Mouse (Mus musculus) heart, embryonic 13.5 days (tissue): ENCODE measurements around the gene Gmpr2. TPM values are rescaled to one million over a fixed set of nuclear protein-coding genes. Genes with fewer than 3 reads are reported as not detected.

ENCODE experiments used
- ATAC-seq: fragments of 200-750 bp; cut with Nextera tagmentation; 2 replicates; pipeline ENCODE4 v1.8.0; 2017; ENCODE audit warnings: moderate TSS enrichment; ENCODE audit not compliant: insufficient number of reproducible peaks, low FRiP score, low TSS enrichment; ENCODE audit errors: extremely low read depth
- H3K27ac ChIP-seq: fragments of 300-500 bp; sonication (generic); replicated peaks from 2 replicates; pipeline ENCODE4 v1.5.1; 2015; ENCODE audit warnings: moderate library complexity, mild to moderate bottlenecking, inconsistent platforms
- H3K27me3 ChIP-seq: fragments of 300-500 bp; sonication (generic); replicated peaks from 2 replicates; pipeline ENCODE4 v1.6.1; 2015; ENCODE audit warnings: mild to moderate bottlenecking, inconsistent platforms
- H3K36me3 ChIP-seq: fragments of 300-500 bp; sonication (generic); 2 replicates; pipeline ENCODE4 v1.6.1; 2015; ENCODE audit warnings: mild to moderate bottlenecking, inconsistent platforms
- H3K4me1 ChIP-seq: fragments of 300-500 bp; sonication (generic); 2 replicates; pipeline ENCODE4 v1.6.1; 2015; ENCODE audit warnings: inconsistent platforms
- H3K4me2 ChIP-seq: fragments of 300-500 bp; sonication (generic); 2 replicates; pipeline ENCODE4 v1.6.1; 2015; ENCODE audit warnings: inconsistent platforms, mild to moderate bottlenecking, moderate library complexity
- H3K4me3 ChIP-seq: fragments of 300-500 bp; sonication (generic); 2 replicates; pipeline ENCODE4 v1.5.1; 2015; ENCODE audit warnings: moderate library complexity, mild to moderate bottlenecking, inconsistent platforms
- H3K9ac ChIP-seq: fragments of 300-500 bp; sonication (generic); 2 replicates; pipeline ENCODE4 v1.6.1; 2015; ENCODE audit warnings: inconsistent platforms, mild to moderate bottlenecking, moderate library complexity
- H3K9me3 ChIP-seq: fragments of 300-500 bp; sonication (generic); 2 replicates; pipeline ENCODE4 v1.6.1; 2016; ENCODE audit warnings: inconsistent platforms
- WGBS: fragments of 180-500 bp; shearing (Covaris S2); methylation state at CpG from one replicate; pipeline ENCODE4 v1.1.7; 2015; ENCODE audit warnings: mixed read lengths; 5-methylcytosine and 5-hydroxymethylcytosine counted together
- polyA plus RNA-seq: library from polyadenylated mRNA; unstranded; fragments of >200 nt; fragmentation: Nextera tagmentation; extraction: Ambion mirVana; gene quantifications from 2 replicates; pipeline ENCODE4 v1.2.1, GENCODE M21; 2015

Gmpr2 gene
- polyA plus RNA-seq, 1 experiment from 2014 or later: 39.3 TPM

DNA sequence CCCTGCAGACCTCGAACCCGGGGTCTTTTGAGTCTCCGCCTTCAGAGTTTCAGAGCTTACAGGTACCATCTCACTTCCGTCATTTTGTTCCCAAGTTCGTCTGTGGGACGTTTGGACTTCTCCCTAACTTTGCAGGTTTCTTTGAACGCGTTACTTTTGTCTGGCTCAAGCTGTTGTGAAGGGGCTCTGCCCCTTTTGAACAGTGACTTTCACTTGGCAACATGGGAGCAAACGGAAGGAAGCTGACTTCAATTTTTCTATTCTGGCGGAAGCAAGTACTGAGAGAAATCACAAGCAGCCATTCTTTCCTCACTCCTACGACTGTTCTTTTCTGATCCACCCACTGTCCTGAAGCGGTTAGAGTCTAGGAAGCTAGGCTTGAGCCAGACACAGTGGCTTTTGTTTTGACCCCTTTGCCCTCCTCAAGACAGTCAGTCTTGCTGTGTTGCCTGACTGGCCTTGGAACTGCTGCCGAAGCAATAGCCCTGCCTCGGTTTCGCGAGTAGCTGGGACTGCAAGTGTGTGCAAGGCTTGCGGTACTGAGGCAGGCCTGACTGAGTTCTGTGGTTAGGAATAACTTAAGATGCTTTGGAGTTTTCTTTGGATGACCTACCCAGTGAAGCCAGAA, 27.4 kb upstream of the Gmpr2 start:
- no peak for ATAC-seq
- Histone ChIP-seq H3K9me3 (no peaks in the 10 kb centered on the region), H3K4me3 (peak overlapping the region; percentile 85), H3K27ac (peak overlapping the region; percentile 96), H3K27me3 (no peaks in the 10 kb centered on the region), H3K4me1 (peaks cover 31% of the 10 kb centered on the region), H3K9ac (peak overlapping the region; percentile 99), H3K4me2 (peak overlapping the region; percentile 94), H3K36me3 (peaks cover 39% of the 10 kb centered on the region)
- WGBS: 27% methylated on average over 17 of the region's 17 CpGs

DNA sequence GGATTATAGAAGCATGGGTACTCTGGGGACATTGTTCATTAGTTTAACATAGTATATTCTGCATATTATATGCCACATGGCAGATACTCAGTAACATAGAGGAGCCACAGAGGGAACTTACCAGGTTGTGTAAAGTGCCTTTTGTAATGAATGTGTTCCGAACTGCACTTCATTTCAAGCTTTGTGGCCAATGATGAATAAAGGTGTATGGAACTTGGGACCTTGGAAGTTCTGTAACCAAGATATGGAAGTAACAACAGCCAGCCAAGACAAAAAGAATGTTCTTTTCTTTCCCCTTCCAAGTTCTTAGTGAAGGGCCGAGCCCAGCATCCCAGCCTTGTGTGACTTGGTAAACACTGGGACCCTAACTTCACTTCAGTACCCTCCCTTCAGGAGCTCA, 21.9 kb upstream of the Gmpr2 start, which contains the start of gene Tssk4:
TSS of gene Tssk4 (plus strand) at position 301 of the 400 bp plus-strand sequence.
- no peaks in the 10 kb centered on the region for H3K9me3 ChIP-seq
- H3K27ac ChIP-seq: no peak within 1 kb of the TSS
- peaks cover 8% of the 10 kb centered on the region for H3K4me1 ChIP-seq
- peaks cover 14% of the 10 kb centered on the region for H3K36me3 ChIP-seq
- H3K9ac ChIP-seq: no peak within 1 kb of the TSS
- no peaks in the 10 kb centered on the region for H3K27me3 ChIP-seq
- no peak within 1 kb of the TSS for H3K4me3 ChIP-seq
- no peak within 1 kb of the TSS for H3K4me2 ChIP-seq
- 87% methylated on average over 2 of the region's 2 CpGs for WGBS
- no peak for ATAC-seq

DNA sequence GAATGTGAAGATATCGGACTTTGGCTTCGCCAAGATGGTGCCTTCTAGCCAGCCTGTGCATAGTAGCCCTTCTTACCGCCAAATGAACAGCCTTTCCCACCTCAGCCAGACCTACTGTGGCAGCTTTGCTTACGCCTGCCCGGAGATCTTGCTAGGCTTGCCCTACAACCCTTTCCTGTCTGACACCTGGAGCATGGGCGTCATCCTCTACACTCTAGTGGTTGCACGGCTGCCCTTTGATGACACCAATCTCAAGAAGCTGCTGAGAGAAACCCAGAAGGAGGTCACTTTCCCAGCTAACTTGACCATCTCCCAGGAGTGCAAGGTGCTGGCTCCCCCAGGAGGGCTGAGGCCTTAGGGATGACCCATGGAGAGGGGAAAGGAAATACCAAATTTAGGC, 20.2 kb upstream of the Gmpr2 start:
- WGBS: 69% methylated on average over 7 of the region's 7 CpGs
- Histone ChIP-seq H3K4me3 (no peak overlapping the region), H3K9ac (no peak overlapping the region), H3K9me3 (no peaks in the 10 kb centered on the region), H3K4me1 (0 out of 2 replicates have a peak, but pooled peaks cover 3% of the 10 kb centered on the region), H3K27me3 (no peaks in the 10 kb centered on the region), H3K4me2 (no peak overlapping the region), H3K36me3 (peaks cover 6% of the 10 kb centered on the region), H3K27ac (no peak overlapping the region)
- no peak for ATAC-seq

DNA sequence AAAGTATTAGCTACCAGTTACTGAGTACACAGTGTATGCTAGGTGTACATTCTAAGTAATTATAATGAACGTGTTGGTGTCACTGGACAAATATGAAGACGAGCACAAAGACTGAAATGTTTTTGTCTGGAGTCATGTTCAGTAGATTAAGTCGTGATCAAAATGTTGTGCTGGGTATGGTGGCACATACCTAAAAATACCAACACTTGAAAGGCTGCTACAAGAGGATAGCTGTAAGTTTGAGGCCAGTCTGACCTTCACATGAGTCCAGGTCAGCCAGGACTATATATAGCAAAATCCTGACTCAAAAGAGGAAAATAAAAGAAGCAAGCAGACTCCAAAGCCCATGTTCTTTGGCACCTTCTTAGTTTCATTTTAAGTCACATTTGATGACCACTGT, 14.8 kb upstream of the Gmpr2 start:
- Histone ChIP-seq H3K27me3 (no peaks in the 10 kb centered on the region), H3K4me2 (peak overlapping the region; percentile 24), H3K4me3 (no peak overlapping the region), H3K36me3 (peaks cover 24% of the 10 kb centered on the region), H3K27ac (peak overlapping the region; percentile 86), H3K4me1 (peaks cover 31% of the 10 kb centered on the region), H3K9ac (no peak overlapping the region; the same call in 1 of the 2 replicates), H3K9me3 (no peaks in the 10 kb centered on the region)
- 39% methylated on average over 3 of the region's 3 CpGs for WGBS
- ATAC-seq: no peak; the same call in 1 of the 2 replicates

DNA sequence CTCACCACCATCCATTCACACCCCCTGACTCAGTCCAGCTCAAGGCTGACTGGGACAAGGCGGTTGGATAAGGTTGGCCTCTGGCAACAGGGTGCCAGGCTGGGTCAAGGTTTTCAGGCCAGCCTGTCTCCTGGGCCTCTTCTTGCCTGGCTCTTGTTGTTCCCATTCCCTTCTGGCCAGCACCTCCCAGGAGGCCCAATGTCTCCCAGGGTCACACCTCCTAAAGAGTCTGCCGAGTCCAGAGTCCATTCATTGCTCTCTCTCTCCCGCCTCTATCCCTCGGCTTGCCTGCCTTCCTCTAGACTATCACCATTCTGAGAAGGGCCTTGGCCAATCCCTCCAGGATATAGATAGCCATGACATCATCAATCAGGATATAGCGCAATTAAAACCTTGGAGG, 13.7 kb upstream of the Gmpr2 start:
- H3K4me3 ChIP-seq: no peak overlapping the region
- H3K27ac ChIP-seq: peak overlapping the region; percentile 86
- ATAC-seq: no peak
- WGBS: 67% methylated on average over 5 of the region's 5 CpGs
- peaks cover 33% of the 10 kb centered on the region for H3K36me3 ChIP-seq
- H3K27me3 ChIP-seq: no peaks in the 10 kb centered on the region
- no peak overlapping the region for H3K9ac ChIP-seq
- H3K9me3 ChIP-seq: no peaks in the 10 kb centered on the region
- H3K4me2 ChIP-seq: no peak overlapping the region
- H3K4me1 ChIP-seq: peaks cover 31% of the 10 kb centered on the region

DNA sequence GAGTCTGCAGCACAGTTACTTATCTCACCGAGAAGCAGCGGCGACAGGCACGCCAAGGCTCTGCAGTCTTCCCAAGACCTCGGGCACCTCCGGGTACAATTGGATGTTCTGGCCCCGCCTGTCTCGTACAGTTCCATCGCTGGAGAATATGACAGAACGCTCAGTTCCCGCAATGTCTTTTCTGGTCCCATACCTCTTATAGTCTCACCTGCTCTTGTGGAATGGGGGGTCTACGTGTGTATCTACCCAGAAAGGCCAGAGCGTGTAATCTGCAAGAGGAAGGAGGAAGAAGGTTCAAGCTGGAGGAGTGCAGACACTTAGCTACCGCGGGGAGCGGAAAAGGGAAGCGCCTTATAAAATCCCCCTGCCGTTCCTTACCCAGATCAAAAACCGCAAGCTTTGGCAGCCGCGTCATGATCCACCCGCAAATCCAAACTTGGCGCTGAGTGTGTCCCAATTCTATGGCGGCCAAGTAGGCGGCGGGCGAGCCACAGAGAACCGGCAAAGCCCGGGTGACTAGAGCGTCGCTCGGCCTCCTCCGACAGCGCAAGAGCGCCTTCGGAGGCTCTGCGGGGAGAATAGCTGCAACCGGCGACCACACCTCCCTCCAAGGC, 11.7 kb upstream of the Gmpr2 start, which contains the start of gene Mdp1:
TSS of gene Mdp1 (minus strand) at position 549 of the 614 bp plus-strand sequence.
- H3K9ac ChIP-seq: peak within 1 kb of the TSS; percentile 90
- H3K4me2 ChIP-seq: peak within 1 kb of the TSS; percentile 78
- WGBS: 0% methylated on average over 39 of the region's 39 CpGs
- peak within 1 kb of the TSS; percentile 86 for H3K27ac ChIP-seq
- peaks cover 45% of the 10 kb centered on the region for H3K36me3 ChIP-seq
- peak within 1 kb of the TSS; percentile 85 for H3K4me3 ChIP-seq
- peak; percentile 54; the same call in 1 of the 2 replicates for ATAC-seq
- H3K4me1 ChIP-seq: peaks cover 31% of the 10 kb centered on the region
- H3K9me3 ChIP-seq: no peaks in the 10 kb centered on the region
- H3K27me3 ChIP-seq: no peaks in the 10 kb centered on the region

DNA sequence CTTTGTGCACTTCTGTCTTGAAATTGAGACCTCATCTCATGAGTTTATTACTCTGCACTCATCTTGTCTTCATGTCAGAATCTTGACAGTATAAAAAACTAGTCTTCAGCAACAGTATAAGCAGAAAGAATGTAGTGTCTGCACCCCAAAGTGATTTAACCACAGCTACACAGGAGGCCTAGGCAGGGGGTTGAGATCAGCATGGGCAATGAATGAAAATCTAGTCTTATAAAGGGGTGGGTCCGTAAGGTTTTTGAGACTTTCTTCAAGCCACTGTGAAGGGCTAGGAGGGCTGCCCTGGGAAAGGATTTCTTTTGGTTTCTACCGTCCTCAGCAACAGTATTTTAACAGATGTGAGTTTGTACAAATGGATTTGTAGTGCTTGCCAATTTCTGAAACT, 11.1 kb upstream of the Gmpr2 start:
- Histone ChIP-seq H3K36me3 (peaks cover 47% of the 10 kb centered on the region), H3K4me2 (peak overlapping the region; percentile 78), H3K9me3 (no peaks in the 10 kb centered on the region), H3K9ac (peak overlapping the region; percentile 90; the same call in 1 of the 2 replicates), H3K4me1 (peaks cover 31% of the 10 kb centered on the region), H3K4me3 (peak overlapping the region; percentile 85), H3K27ac (peak overlapping the region; percentile 86; the same call in 1 of the 2 replicates), H3K27me3 (no peaks in the 10 kb centered on the region)
- no peak for ATAC-seq
- 44% methylated on average over 2 of the region's 2 CpGs for WGBS

DNA sequence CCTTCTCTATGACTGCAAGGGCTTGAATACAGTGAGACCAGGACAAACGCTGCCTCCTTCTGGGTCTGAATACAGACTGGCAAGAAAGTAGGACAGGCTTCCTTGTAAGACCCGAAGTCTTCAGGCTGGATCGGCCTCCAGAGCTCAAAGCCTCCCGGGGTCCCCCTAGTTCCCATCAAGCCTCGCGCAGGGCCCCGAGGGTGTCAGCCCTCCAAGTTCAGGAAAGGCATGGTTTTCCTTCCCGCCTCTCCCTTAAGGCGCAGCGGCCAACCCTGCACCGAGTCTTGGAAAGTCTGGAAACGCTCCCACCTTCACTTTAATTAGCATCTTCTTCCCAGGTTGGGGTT, 282 bp upstream of the Gmpr2 start:
- ATAC-seq: peak; percentile 22; the same call in 1 of the 2 replicates
- Histone ChIP-seq H3K9me3 (no peaks in the 10 kb centered on the region), H3K9ac (peak overlapping the region; percentile 91), H3K27me3 (no peaks in the 10 kb centered on the region), H3K4me1 (peaks cover 22% of the 10 kb centered on the region), H3K4me2 (peak overlapping the region; percentile 88), H3K36me3 (peaks cover 36% of the 10 kb centered on the region), H3K27ac (peak overlapping the region; percentile 83), H3K4me3 (peak overlapping the region; percentile 83)
- WGBS: 0% methylated on average over 12 of the region's 12 CpGs

DNA sequence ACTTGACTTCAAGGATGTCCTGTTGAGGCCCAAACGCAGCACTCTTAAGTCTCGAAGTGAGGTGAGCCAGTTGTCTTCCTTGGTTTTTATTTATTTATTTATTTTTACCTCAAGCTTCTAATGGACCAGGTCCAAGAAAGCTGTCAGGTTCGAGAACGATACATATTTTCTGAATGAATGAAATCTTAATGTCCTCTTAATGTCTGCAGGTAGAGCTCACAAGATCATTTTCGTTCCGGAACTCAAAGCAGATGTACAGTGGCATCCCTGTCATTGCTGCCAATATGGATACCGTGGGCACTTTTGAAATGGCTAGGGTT, 960 bp downstream of the Gmpr2 start:
- ATAC-seq: no peak
- Histone ChIP-seq H3K9ac (peak overlapping the region; percentile 91), H3K4me3 (peak overlapping the region; percentile 83), H3K4me2 (peak overlapping the region; percentile 88), H3K4me1 (peaks cover 22% of the 10 kb centered on the region), H3K27ac (peak overlapping the region; percentile 83; the same call in 1 of the 2 replicates), H3K36me3 (peaks cover 44% of the 10 kb centered on the region), H3K9me3 (no peaks in the 10 kb centered on the region), H3K27me3 (no peaks in the 10 kb centered on the region)
- WGBS: 68% methylated on average over 7 of the region's 7 CpGs

DNA sequence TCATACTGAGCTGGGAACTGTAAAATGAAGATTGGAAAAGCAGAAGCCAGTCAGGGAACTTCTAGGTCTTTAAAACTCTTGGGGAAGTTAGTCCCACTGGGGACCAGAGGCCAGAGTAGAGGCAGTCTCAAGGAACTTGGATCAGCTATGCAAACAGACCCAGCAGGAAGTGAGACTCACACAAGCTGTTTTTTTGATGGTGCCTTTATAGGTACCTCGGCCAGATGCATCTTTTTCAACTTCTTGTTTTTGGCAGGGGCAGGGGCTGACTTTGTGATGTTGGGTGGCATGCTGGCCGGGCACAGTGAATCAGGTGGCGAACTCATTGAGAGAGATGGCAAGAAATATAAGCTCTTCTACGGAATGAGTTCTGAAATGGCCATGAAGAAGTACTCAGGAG, 5.9 kb downstream of the Gmpr2 start:
- Histone ChIP-seq H3K4me1 (peaks cover 21% of the 10 kb centered on the region), H3K27me3 (no peaks in the 10 kb centered on the region), H3K4me3 (no peak overlapping the region), H3K9ac (no peak overlapping the region), H3K27ac (no peak overlapping the region), H3K4me2 (no peak overlapping the region), H3K36me3 (peaks cover 61% of the 10 kb centered on the region), H3K9me3 (no peaks in the 10 kb centered on the region)
- 87% methylated on average over 4 of the region's 4 CpGs for WGBS
- ATAC-seq: no peak

DNA sequence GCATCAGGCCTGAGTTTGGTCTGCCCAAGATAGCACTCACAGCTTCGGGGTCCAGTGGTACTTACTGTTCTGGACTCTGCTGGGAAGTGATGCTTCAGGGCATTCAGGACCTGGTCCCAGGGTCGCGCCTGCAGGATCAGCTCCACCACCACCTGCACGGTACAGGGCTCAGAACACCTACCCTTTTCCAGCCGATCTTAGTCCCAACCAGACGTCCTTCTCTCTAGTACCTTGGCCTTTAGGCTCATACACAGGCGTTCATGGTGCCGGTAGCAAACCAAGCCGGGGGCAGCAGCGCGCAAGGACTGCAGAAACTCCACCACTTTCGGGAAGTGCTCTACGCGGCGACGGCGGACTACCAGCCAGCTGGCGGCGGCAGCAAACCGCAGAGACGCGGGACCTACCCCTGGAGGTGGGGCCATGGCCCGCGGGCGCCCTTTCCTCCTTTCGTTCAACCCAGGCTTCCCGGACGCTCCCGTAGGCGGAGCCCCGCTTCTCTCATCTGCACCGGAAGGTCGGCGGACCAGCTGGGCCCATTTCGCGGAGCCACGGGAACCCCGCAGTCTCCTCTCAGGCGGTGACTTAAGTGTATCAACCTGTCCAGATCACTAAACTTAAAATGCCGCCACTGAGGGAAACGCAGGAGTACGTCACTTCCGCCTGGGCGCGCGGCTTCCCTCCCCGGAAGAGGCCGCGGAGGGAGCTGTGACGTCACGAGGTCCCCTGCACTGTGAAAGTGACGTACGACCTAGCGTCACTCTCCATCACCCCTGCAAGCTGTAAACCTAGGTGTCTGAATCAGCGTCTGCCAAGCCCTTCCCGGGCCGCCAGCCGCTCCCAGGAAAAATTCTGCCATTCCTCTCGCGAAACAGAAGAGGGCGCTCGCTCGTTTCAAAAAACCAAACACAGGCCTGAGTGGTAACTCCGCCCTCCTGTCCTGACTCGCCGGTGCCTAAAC, 9.7 kb downstream of the Gmpr2 start, which contains the start of gene Tinf2:
TSS of gene Tinf2 (minus strand) at position 661 of the 958 bp plus-strand sequence.
- H3K27ac ChIP-seq: peak within 1 kb of the TSS; percentile 89
- H3K27me3 ChIP-seq: no peaks in the 10 kb centered on the region
- ATAC-seq: peak; percentile 97
- H3K9me3 ChIP-seq: no peaks in the 10 kb centered on the region
- WGBS: under 1% methylated on average over 66 of the region's 66 CpGs
- peak within 1 kb of the TSS; percentile 84 for H3K4me2 ChIP-seq
- peaks cover 17% of the 10 kb centered on the region for H3K4me1 ChIP-seq
- peaks cover 42% of the 10 kb centered on the region for H3K36me3 ChIP-seq
- H3K9ac ChIP-seq: peak within 1 kb of the TSS; percentile 93
- H3K4me3 ChIP-seq: peak within 1 kb of the TSS; percentile 86
